Mouse (Mus musculus): Measurements from ENCODE around the gene Tbc1d21.

DNA sequence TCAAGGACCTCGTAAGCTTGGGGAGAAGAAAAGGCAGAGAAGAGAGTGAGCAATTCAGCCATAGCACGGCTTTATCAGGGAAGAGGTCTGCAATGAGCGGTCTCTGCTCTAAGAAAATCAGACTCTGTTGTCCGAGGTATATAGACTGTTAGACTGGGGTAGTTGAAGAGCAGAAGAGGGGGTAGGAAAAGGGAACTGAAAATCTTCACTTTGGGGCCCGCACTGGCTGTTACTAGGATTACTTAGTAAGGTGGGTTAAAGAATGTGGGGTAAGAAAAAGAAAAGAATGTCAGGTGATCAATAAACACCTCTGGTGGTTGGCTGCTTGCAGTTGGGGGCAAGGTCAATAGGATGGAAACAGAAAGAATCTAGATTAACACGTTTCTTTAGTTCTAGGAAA is 17.0 kb downstream of the Tbc1d21 start:
- TF ChIP-seq POLR2A (IDR thresholded peaks at IDR 0.05; ENCODE audit: borderline replicate concordance, control insufficient read depth, low read depth, low read length): no peak
- no peak for TF ChIP-seq CTCF (IDR thresholded peaks at IDR 0.05; ENCODE audit: control insufficient read depth, insufficient read depth, low read length)
